Mouse (Mus musculus) heart, adult 11 months (tissue): Measurements from ENCODE around the gene Kdm4a.
A peak's percentile ranks its signal among the peaks of the same experiment; 100 is the strongest.

Experiments
- DNase-seq: peaks from one replicate; pipeline ENCODE4 v3.0.0; 2022

Gene Kdm4a

GRCm38 (mm10) chr4:118152020-118152785 lies 27.6 kb downstream of the Kdm4a start:
- DNase-seq, result peak; percentile 98

- no peak for DNase-seq
These were observed 29.0 kb downstream of the Kdm4a start for GRCm38 (mm10) chr4:118150804-118151203.

- peak; percentile 96 for DNase-seq
These were observed 29.7 kb downstream of the Kdm4a start for GRCm38 (mm10) chr4:118149956-118150680.

GRCm38 (mm10) chr4:118149055-118149576 lies 30.7 kb downstream of the Kdm4a start:
- no peak for DNase-seq

DNA sequence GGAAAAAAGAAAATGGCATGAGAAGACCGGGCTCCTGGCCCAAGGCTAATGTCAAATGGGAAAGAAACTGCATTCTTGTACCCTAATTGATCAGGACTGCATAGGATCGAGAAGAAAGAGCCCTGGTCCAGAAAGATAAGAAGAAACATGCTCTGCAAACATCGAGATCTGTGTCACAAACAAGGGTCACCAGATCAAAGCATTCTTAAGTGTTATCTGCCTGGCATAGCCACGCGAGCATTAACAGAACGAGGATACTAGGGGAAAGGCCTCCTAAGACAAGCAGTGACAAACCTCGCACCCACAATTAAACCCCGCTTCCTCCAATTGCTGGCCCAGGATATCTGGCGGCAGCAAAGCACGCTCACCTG lies 31.5 kb downstream of the Kdm4a start:
- DNase-seq, result no peak

- peak; percentile 98 for DNase-seq
These were observed 32.1 kb downstream of the Kdm4a start for GRCm38 (mm10) chr4:118147547-118148316.

DNA sequence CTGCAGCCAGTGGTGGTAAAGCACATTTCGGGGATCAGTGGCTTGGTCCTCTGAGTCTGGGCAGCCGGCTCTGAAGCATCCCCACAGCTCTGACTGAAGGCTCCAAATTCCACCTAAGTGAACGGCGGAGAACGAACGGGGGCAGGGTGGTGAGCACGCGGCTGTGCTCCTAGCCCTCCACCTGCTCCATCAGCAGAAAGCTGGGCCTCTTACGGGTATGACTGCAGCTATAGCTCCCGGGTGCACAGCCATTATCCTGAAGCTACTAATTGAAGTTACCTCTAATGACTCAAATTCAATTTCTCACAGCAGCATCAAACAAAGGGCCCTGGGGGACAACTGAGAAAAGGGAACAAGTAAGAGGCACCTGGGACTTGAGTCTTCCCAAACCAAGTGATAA lies 32.8 kb downstream of the Kdm4a start:
- no peak for DNase-seq

- DNase-seq, result peak; percentile 96
These were observed 35.5 kb downstream of the Kdm4a start for GRCm38 (mm10) chr4:118144324-118144723.

DNA sequence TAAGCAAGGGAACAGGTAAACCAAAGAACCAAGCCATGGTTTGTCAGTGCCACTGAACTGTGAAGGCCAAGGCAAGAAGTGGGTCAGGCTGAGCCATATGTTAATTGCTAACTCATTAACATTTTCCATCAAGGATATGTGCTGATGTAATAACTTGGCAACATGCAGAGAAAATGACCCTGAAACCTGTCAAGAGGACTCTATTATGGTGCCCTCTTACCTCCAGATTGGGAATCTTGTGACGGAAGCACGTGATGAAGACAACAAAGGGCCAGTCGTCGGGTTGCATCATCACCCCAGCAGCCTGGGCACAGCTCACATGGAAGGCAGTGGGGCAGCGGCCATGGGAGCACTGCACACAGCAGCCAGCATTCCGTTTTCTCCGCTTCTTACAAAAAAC lies 36.2 kb downstream of the Kdm4a start:
- DNase-seq, result peak; percentile 87

GRCm38 (mm10) chr4:118141511-118141910 lies 38.3 kb downstream of the Kdm4a start:
- DNase-seq, result no peak

- DNase-seq, result peak; percentile 97
These were observed 41.0 kb downstream of the Kdm4a start for GRCm38 (mm10) chr4:118138891-118139290.

DNA sequence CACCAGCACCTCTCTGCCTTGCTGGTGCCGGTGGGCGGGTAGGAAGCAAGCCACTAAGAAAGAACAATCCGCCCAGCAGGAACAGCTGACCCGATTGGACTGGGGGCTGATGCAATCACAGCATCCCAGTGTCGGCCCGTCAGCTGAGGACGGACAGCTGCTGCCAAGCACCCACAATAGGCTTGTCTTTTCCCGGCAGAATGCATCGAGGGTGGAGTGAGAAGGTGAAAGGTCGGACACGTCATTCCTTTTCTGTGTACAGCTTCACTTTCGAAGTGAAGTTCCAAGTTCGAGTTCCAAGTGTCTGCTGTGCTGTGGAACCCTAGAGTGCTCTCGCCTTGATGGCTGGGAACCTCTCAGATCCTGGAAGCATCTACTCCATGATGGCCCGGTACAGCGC lies 42.0 kb downstream of the Kdm4a start:
- DNase-seq, result peak; percentile 89

GRCm38 (mm10) chr4:118137311-118137710 lies 42.5 kb downstream of the Kdm4a start:
- DNase-seq, result peak; percentile 89

DNA sequence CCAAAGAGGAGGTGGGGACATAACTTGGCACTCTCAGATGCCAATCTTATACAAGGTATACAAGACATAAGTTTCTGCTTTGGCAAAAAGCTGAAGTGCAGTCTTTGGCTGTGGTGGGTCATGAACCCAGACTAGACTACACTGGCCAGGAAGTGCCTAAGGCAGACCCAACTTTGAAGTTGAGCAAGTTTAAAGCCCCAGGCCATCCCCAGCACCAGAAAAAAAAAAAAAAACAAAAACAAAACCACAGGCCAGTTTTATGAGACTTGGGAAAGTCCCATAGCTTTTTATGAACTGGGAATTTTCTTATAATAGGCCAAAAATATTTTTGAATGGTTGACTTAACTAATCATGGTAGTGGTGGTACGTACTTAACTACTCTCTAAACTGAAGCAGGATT lies 44.4 kb downstream of the Kdm4a start:
- no peak for DNase-seq

DNA sequence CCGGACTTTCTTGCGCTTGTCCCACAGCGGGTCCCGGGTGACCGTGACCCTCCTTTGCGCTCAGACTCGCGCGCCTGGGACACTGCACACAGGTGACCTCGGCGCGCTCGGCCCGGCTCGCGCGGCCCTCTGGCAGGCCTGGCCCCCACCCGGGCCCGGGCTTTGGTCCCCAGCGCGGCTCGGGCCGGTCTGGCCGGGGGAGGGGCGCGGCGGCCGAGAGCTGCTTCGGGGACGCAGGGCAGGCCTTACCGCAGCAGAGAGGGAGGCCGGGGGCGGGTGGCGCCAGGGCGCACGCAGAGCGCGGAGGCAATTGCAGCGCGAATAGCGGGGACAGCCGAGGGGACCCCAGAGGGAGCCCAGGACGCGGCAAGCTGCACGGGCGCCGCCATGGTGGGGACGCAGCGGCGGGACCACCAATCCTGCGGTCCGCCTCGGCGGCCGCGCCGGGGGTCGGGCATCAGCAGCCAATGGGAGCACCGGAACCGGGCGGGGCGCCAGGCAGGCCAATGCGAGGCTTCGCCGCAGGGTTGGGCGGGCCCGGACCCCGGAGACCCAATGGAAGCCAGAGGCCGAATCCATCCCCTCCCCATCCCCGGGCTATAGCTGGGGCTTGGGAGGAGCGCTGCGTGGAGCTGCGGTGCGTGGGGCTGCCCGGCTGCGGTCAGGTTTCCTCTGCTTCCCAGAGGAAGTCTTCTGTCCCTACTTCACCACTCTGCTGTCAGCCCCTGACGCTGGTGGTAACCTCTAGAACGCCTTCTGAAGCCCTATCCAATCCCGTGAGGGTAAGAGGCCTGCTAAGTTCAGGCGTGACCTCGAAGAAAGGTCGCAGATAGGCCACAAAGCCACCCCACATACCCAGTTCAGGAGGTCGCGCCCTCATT lies 45.1 kb downstream of the Kdm4a start, which contains the start of gene St3gal3:
Gene St3gal3, minus strand, starts transcription at position 430 of the 881 bp plus-strand sequence.
- DNase-seq, result peak; percentile 100

- no peak for DNase-seq
These were observed 48.5 kb downstream of the Kdm4a start for GRCm38 (mm10) chr4:118131329-118131728.

- DNase-seq, result peak; percentile 86
These were observed 56.7 kb downstream of the Kdm4a start for GRCm38 (mm10) chr4:118123030-118123704.

- no peak for DNase-seq
These were observed 57.8 kb downstream of the Kdm4a start for GRCm38 (mm10) chr4:118122078-118122477.

GRCm38 (mm10) chr4:118117565-118117964 lies 62.3 kb downstream of the Kdm4a start:
- DNase-seq, result no peak

GRCm38 (mm10) chr4:118116098-118116497 lies 63.7 kb downstream of the Kdm4a start:
- DNase-seq, result no peak

DNA sequence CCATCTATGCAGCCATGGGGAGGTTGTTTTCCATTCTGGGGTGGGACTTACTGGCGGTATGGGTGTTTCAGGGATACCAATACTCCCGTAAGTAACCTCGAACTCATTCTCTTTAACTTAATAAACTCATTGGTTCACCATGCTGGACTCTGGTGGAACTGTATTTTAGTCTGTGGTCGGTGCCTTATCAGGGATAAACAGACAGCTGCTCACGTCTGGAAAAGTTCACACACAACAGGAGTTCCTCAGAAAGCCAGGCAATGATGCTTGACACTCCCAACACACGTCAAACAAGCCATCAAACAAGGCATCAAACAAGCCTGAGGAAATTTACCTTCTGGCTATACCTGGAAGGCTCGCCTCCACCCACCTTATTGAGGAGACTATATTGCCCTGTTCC lies 64.7 kb downstream of the Kdm4a start:
- DNase-seq, result no peak

DNA sequence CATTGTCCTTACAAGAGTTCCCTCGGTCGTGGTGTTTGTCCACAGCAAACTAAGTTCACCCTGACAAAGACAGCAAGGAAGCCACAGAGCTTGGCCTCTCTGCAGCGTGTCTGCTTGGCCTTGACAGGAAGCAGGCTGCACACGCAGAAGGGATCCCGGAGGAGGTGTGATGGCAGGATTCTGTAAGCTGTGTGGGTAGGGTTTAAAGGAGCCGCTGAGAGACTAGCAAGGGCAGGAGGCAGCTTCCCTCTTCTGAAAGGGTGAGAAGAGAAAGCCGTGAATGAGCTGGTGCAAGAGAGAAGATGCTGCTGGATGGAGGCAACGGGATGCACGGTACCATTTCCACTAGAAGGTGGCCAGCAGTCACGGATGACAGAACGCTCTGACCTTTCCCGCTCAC lies 67.2 kb downstream of the Kdm4a start:
- DNase-seq, result no peak
